Mouse (Mus musculus): ENCODE measurements around the gene Cmtm6.

DNA sequence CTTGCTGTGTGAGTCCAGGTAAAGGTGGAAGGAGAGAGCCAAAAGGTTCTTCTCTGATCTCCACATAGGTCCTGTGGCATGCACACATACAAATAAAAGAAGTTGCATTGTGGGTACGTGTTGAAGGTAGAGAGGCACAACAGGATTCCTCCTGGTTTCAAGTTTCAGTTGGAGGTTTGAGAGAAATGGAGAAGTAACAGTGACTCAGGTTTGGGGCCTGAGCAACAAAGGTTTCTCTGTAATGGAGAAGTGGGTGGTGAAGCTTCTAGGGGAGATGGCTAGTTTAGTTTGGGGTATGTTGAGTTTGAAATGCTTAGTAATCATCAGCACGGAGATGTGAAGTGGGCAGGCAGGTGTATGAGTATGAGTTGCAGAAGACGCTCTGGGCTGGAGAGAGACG, 48.7 kb upstream of the Cmtm6 start:
- TF ChIP-seq CTCF (IDR thresholded peaks at IDR 0.05; ENCODE audit: control insufficient read depth, insufficient read depth, insufficient read length) (no peak), MYOD1 (IDR thresholded peaks at IDR 0.05; ENCODE audit: control insufficient read depth, insufficient read length, low read depth) (no peak), CEBPB (IDR thresholded peaks at IDR 0.05; ENCODE audit: low read depth) (no peak), USF1 (IDR thresholded peaks at IDR 0.05; ENCODE audit: low read depth) (no peak), MYOG (IDR thresholded peaks at IDR 0.05; ENCODE audit: control insufficient read depth, extremely low read depth, insufficient read length) (no peak)

Data from C2C12 (cell line).